Comparison of ENCODE assay signal across 9 mouse cellular contexts in the genomic region with DNA sequence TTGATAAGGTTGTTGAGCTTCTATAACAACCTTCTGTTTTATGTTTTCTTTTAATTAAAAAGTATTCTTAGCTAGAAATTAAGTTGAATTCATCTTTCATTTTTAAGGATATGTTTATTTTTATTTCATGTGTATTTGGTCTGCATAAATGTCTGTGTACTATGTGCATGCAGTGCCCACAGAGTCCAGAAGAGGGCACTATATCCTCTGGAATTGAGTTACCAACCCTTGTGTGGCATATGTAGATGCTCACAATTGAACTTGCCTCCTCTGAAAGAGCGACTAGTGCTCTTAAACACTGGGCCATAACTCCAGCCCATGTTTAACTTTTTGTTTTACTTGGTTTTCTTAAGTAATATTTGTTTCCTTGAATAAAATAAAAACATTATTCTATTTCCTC. TPM values are rescaled to one million over a fixed set of nuclear protein-coding genes. Genes with fewer than 3 reads are reported as not detected.
DNase-seq lines count a peak whose midpoint lies in the region; ATAC-seq and TF ChIP-seq lines count a peak whose summit lies in the region.
"Had no signal": no experiment of that assay in that cellular context is flagged by ENCODE, and none has a peak within 500 bp of the region (broad histone marks: within the 10 kb centered on the region; RNA-seq: fewer than 3 reads in every experiment).

No protein-coding gene starts in this region.

- no peak overlapping the region for H3K4me2 ChIP-seq in forebrain, postnatal 0 days (ENCODE audit: low read depth)
- H3K4me2 ChIP-seq in forebrain, embryonic 13.5 days: no peak overlapping the region
- no peak overlapping the region for H3K4me2 ChIP-seq in lung, embryonic 14.5 days
- H3K4me2 ChIP-seq: liver, embryonic 13.5 days had no signal

- no peaks in the 10 kb centered on the region for H3K36me3 ChIP-seq in forebrain, postnatal 0 days (ENCODE audit: insufficient read depth)
- H3K36me3 ChIP-seq in forebrain, embryonic 13.5 days (ENCODE audit: poor library complexity, severe bottlenecking): no peaks in the 10 kb centered on the region
- H3K36me3 ChIP-seq in lung, embryonic 14.5 days (ENCODE audit: insufficient read depth): no peaks in the 10 kb centered on the region
- H3K36me3 ChIP-seq: liver, embryonic 13.5 days had no signal

- H3K9me3 ChIP-seq in forebrain, postnatal 0 days (ENCODE audit: low read length): no peaks in the 10 kb centered on the region
- H3K9me3 ChIP-seq in forebrain, embryonic 13.5 days (replicated peaks): no peaks in the 10 kb centered on the region
- H3K9me3 ChIP-seq in lung, embryonic 14.5 days (ENCODE audit: low read depth, low read length): no peaks in the 10 kb centered on the region
- H3K9me3 ChIP-seq: liver, embryonic 13.5 days had no signal

- no peaks in the 10 kb centered on the region for H3K27me3 ChIP-seq in forebrain, postnatal 0 days (ENCODE audit: insufficient read depth, low read length)
- H3K27me3 ChIP-seq in forebrain, embryonic 13.5 days: no peaks in the 10 kb centered on the region
- no peaks in the 10 kb centered on the region for H3K27me3 ChIP-seq in lung, embryonic 14.5 days (ENCODE audit: insufficient read depth, low read length)
- H3K27me3 ChIP-seq: liver, embryonic 13.5 days had no signal

- H3K4me1 ChIP-seq in forebrain, postnatal 0 days (ENCODE audit: insufficient read depth): no peaks in the 10 kb centered on the region
- H3K4me1 ChIP-seq in forebrain, embryonic 13.5 days: no peaks in the 10 kb centered on the region
- no peaks in the 10 kb centered on the region for H3K4me1 ChIP-seq in lung, embryonic 14.5 days (ENCODE audit: insufficient read depth)
- no peaks in the 10 kb centered on the region for H3K4me1 ChIP-seq in lung, adult 2 months (ENCODE audit: control insufficient read depth, insufficient read depth, low read length)
- H3K4me1 ChIP-seq: liver, embryonic 13.5 days had no signal

- 40% methylated on average over 1 of the region's 1 CpGs for WGBS in forebrain, postnatal 0 days
- WGBS in forebrain, embryonic 13.5 days: 50% methylated on average over 1 of the region's 1 CpGs
- WGBS in lung, embryonic 14.5 days: 38% methylated on average over 1 of the region's 1 CpGs
- WGBS in lung, adult 2 months: 52% methylated on average over 1 of the region's 1 CpGs

- ATAC-seq in forebrain, postnatal 0 days: no peak
- ATAC-seq in forebrain, embryonic 13.5 days: no peak
- no peak for ATAC-seq in lung, embryonic 14.5 days (ENCODE audit: insufficient read depth)
- no peak for ATAC-seq in frontal cortex, adult (ENCODE audit: low TSS enrichment)

- no peak overlapping the region for H3K9ac ChIP-seq in forebrain, postnatal 0 days
- no peak overlapping the region for H3K9ac ChIP-seq in forebrain, embryonic 13.5 days
- no peak overlapping the region for H3K9ac ChIP-seq in lung, embryonic 14.5 days
- H3K9ac ChIP-seq: liver, embryonic 13.5 days had no signal

- DNase-seq in forebrain, postnatal 0 days: peak; percentile 3
- peak; percentile 44 for DNase-seq in lung, embryonic 14.5 days
- no peak for DNase-seq in lung, adult 2 months
- DNase-seq in adrenal gland, postnatal 36 days: peak; percentile 1 to 2
- DNase-seq in naive thymus-derived CD4-positive, alpha-beta T cell, adult 2 months (ENCODE audit: low read depth): peak; percentile 36
- DNase-seq in heart, adult 11 months: no peak
- DNase-seq: liver, embryonic 13.5 days had no signal

- peak; percentile 51 for TF ChIP-seq CTCF in forebrain, postnatal 0 days (IDR thresholded peaks at IDR 0.05; ENCODE audit: low read depth)
- TF ChIP-seq CTCF in lung, embryonic 14.5 days (IDR thresholded peaks at IDR 0.05; ENCODE audit: low read depth): peak; percentile 40; the same call in 1 of the 2 replicates
- no peak for TF ChIP-seq CTCF in lung, adult 2 months (IDR thresholded peaks at IDR 0.05; ENCODE audit: insufficient read depth, low read length)

- no peak overlapping the region for H3K27ac ChIP-seq in forebrain, postnatal 0 days (ENCODE audit: low read depth, low read length)
- no peak overlapping the region for H3K27ac ChIP-seq in forebrain, embryonic 13.5 days
- no peak overlapping the region for H3K27ac ChIP-seq in lung, embryonic 14.5 days (ENCODE audit: low read depth)
- H3K27ac ChIP-seq: liver, embryonic 13.5 days had no signal

- TF ChIP-seq POLR2A in lung, adult 2 months (IDR thresholded peaks at IDR 0.05; ENCODE audit: borderline replicate concordance, extremely low read depth, low read depth, low read length): no peak

- no peak overlapping the region for H3K4me3 ChIP-seq in forebrain, postnatal 0 days (ENCODE audit: low read depth, low read length)
- no peak overlapping the region for H3K4me3 ChIP-seq in forebrain, embryonic 13.5 days
- H3K4me3 ChIP-seq in lung, embryonic 14.5 days (ENCODE audit: low read depth, low read length): no peak overlapping the region
- H3K4me3 ChIP-seq in lung, adult 2 months (replicated peaks; ENCODE audit: extremely low read depth, low read depth, low read length): no peak overlapping the region
- H3K4me3 ChIP-seq: liver, embryonic 13.5 days had no signal

RNA-seq across cellular contexts. Expression of a gene that starts 21.4 kb away (rescaled TPM):
- 9.2 and 9.4 TPM in 2 replicates for total RNA-seq in forebrain, postnatal 0 days (2014; rRNA removed)
- 5.9 and 8.6 TPM in 2 replicates for polyA plus RNA-seq in forebrain, postnatal 0 days (2015; fragmentation: Nextera tagmentation; extraction: Ambion mirVana)
- 10.1 and 11.0 TPM in 2 replicates for polyA plus RNA-seq in forebrain, embryonic 13.5 days (2015; fragmentation: Nextera tagmentation; extraction: Ambion mirVana)
- polyA plus RNA-seq in lung, embryonic 14.5 days (2014; fragmentation: Nextera tagmentation; extraction: Ambion mirVana): 7.4 and 9.4 TPM in 2 replicates
- polyA plus RNA-seq in lung, adult 2 months (2012; rRNA removed): 4.0 and 8.9 TPM in 2 replicates
- 10 to 100 TPM; 15.0 to 23.7 TPM for total RNA-seq in adrenal gland, postnatal 36 days (2021)

Comparison
In these comparisons a context has a peak if more than half of its experiments do, and no peak if none do; other contexts are left out.
1. DNase-seq: peak in forebrain, postnatal 0 days (single experiment), lung, embryonic 14.5 days (single experiment), adrenal gland, postnatal 36 days (2 of 2) and naive thymus-derived CD4-positive, alpha-beta T cell, adult 2 months (single experiment); none in lung, adult 2 months (single experiment) and heart, adult 11 months (single experiment).